Mouse (Mus musculus) right cerebral cortex, adult 18-20 months (tissue): ENCODE data around the gene Rara.

Experiments
- DNase-seq: peaks from one replicate; pipeline ENCODE4 v3.0.0; 2022; ENCODE audit warnings: mixed read lengths

The Rara gene

GRCm38 (mm10) chr11:98938701-98939083, 11.1 kb downstream of the Rara start:
- DNase-seq: no peak

GRCm38 (mm10) chr11:98939084-98939952, 11.7 kb downstream of the Rara start:
- no peak for DNase-seq

GRCm38 (mm10) chr11:98939953-98940641, 12.5 kb downstream of the Rara start:
- peak; percentile 78 for DNase-seq

GRCm38 (mm10) chr11:98940776-98941175, 13.2 kb downstream of the Rara start:
- DNase-seq: no peak

- no peak for DNase-seq
These were observed 13.8 kb downstream of the Rara start for GRCm38 (mm10) chr11:98941341-98941825.

GRCm38 (mm10) chr11:98941826-98942550, 14.4 kb downstream of the Rara start:
- DNase-seq: no peak

GRCm38 (mm10) chr11:98942555-98942922, 14.9 kb downstream of the Rara start:
- DNase-seq: no peak

GRCm38 (mm10) chr11:98942923-98943641, 15.5 kb downstream of the Rara start:
- no peak for DNase-seq

- DNase-seq: no peak
These were observed 16.3 kb downstream of the Rara start for GRCm38 (mm10) chr11:98943741-98944461.

GRCm38 (mm10) chr11:98944897-98945604, 17.4 kb downstream of the Rara start:
- DNase-seq: no peak

- no peak for DNase-seq
These were observed 18.0 kb downstream of the Rara start for GRCm38 (mm10) chr11:98945605-98945977.

- no peak for DNase-seq
These were observed 20.5 kb downstream of the Rara start for GRCm38 (mm10) chr11:98947969-98948569.

- DNase-seq: no peak
These were observed 21.8 kb downstream of the Rara start for GRCm38 (mm10) chr11:98949242-98949957.

- DNase-seq: no peak
These were observed 22.4 kb downstream of the Rara start for GRCm38 (mm10) chr11:98949958-98950460.

GRCm38 (mm10) chr11:98950484-98950883, 22.9 kb downstream of the Rara start:
- no peak for DNase-seq

- DNase-seq: no peak
These were observed 23.6 kb downstream of the Rara start for GRCm38 (mm10) chr11:98951026-98951906.

GRCm38 (mm10) chr11:98952111-98952510, 24.5 kb downstream of the Rara start:
- no peak for DNase-seq

GRCm38 (mm10) chr11:98952736-98953135, 25.1 kb downstream of the Rara start:
- no peak for DNase-seq

GRCm38 (mm10) chr11:98953361-98953760, 25.7 kb downstream of the Rara start:
- DNase-seq: no peak
